Mouse (Mus musculus) embryonic fibroblast, embryonic 13.5 days (primary cell): Measurements from ENCODE around the gene Oxct2b.

Experiments used
- CTCF ChIP-seq: IDR thresholded peaks from 2 replicates; pipeline ENCODE4 v1.5.1; 2011; ENCODE audit warnings: mild to moderate bottlenecking, control low read depth, low read length, moderate library complexity, borderline replicate concordance; ENCODE audit not compliant: insufficient read depth
- POLR2A ChIP-seq: IDR thresholded peaks from 2 replicates; pipeline ENCODE4 v1.6.1; 2011; ENCODE audit warnings: low read depth, mild to moderate bottlenecking, control low read depth, low read length, moderate library complexity

- no peak for TF ChIP-seq CTCF
- no peak for TF ChIP-seq POLR2A
Observed at GRCm38 (mm10) chr4:123160571-123160970, 44.5 kb downstream of the Oxct2b start.
